Mouse (Mus musculus): ENCODE data around the gene Gm20431. TPM values are rescaled to one million over a fixed set of nuclear protein-coding genes. Genes with fewer than 3 reads are reported as not detected.

Gm20431 gene
- total and polyA plus RNA-seq, 2 experiments from 2014 or later = 12.0 TPM; not detected in 1

DNA sequence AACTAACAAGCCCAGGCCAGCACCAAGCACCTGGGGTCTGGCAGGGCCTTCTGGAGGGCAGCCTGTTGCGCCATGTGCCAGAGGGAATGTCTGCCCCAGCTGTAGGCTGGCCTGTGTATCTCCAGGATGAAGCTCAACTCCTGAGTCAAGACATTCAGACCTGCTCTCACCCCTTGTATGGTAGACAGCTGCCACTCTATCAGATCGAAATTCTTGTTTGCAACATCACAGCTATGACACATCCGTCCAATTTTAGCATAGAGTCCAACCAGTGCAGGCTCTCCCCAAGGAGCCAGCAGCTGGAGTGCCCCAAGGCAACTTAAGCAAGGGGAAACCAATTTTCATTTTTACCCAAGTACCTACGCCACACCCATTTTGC lies 54.6 kb downstream of the Gm20431 start:
- Histone ChIP-seq H3K9ac (replicated peaks; ENCODE audit: low read length, poor library complexity, severe bottlenecking) (no peak overlapping the region), H3K36me3 (ENCODE audit: insufficient read depth, low read length) (peaks cover 17% of the 10 kb centered on the region; the same call in 1 of the 2 replicates), H3K4me2 (ENCODE audit: low read depth, low read length, poor library complexity, severe bottlenecking) (no peak overlapping the region), H3K27ac (ENCODE audit: low read depth, low read length) (no peak overlapping the region), H3K9me3 (ENCODE audit: low read length) (no peaks in the 10 kb centered on the region), H3K27me3 (ENCODE audit: insufficient read depth, low read length) (no peaks in the 10 kb centered on the region), H3K4me3 (ENCODE audit: low read depth, low read length) (no peak overlapping the region), H3K4me1 (ENCODE audit: insufficient read depth, low read length) (no peaks in the 10 kb centered on the region)
- no peak for TF ChIP-seq CTCF (IDR thresholded peaks at IDR 0.05)
- no peak for ATAC-seq (ENCODE audit: low FRiP score)
- DNase-seq (ENCODE audit: low spot score) = no peak
- WGBS = 90% methylated on average over 4 of the region's 4 CpGs

DNA sequence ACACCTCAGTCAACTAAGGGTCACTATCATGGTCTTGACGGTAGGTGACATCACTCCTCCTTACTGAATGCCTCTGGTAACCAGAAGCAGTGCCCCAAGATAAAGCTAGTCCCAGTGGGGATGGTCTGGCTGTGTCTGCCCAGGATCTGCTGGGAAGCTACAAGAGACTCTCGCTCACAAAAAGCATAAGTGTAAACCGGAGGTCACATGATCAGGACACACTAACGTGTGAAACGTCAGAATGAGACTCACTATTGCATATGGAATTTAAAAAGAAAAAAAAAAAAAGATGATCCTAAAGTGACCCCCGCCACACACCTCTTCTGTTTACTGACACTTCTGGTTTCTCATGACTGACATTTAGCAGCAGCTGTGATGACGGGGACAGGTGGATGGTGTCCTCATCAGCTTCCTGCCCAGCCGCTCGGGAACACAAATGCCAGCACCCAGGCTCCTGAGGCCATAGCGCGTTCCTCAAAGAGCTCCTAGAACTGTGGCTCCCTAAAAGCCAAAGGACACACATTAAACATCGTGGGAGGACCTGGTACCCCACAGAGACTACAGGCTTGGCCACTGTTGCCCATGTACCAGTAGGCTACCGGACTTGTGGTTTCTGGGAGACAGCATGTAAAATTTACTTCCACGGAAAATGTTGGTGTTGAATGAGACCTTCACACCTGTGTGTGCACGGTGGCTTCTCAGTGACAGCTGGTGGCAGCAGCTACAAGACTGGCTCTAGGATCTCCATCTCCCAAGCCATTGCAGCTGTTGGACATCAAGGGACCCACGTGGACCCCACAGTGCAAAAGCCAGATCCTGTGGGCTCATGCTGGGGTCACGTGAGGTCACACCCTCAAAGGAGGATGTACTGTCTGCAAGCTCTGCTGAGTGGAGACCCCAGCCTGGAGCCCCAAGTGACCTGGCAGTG lies 55.2 kb downstream of the Gm20431 start:
- Histone ChIP-seq H3K9me3 (ENCODE audit: low read length) (no peaks in the 10 kb centered on the region), H3K27ac (ENCODE audit: low read depth, low read length) (no peak overlapping the region), H3K4me3 (ENCODE audit: low read depth, low read length) (no peak overlapping the region), H3K27me3 (ENCODE audit: insufficient read depth, low read length) (no peaks in the 10 kb centered on the region), H3K9ac (replicated peaks; ENCODE audit: low read length, poor library complexity, severe bottlenecking) (no peak overlapping the region), H3K4me2 (ENCODE audit: low read depth, low read length, poor library complexity, severe bottlenecking) (no peak overlapping the region), H3K4me1 (ENCODE audit: insufficient read depth, low read length) (no peaks in the 10 kb centered on the region), H3K36me3 (ENCODE audit: insufficient read depth, low read length) (peaks cover 17% of the 10 kb centered on the region; the same call in 1 of the 2 replicates)
- ATAC-seq (ENCODE audit: low FRiP score) = no peak
- TF ChIP-seq CTCF (IDR thresholded peaks at IDR 0.05) = no peak
- DNase-seq (ENCODE audit: low spot score) = no peak
- WGBS = 80% methylated on average over 17 of the region's 17 CpGs

DNA sequence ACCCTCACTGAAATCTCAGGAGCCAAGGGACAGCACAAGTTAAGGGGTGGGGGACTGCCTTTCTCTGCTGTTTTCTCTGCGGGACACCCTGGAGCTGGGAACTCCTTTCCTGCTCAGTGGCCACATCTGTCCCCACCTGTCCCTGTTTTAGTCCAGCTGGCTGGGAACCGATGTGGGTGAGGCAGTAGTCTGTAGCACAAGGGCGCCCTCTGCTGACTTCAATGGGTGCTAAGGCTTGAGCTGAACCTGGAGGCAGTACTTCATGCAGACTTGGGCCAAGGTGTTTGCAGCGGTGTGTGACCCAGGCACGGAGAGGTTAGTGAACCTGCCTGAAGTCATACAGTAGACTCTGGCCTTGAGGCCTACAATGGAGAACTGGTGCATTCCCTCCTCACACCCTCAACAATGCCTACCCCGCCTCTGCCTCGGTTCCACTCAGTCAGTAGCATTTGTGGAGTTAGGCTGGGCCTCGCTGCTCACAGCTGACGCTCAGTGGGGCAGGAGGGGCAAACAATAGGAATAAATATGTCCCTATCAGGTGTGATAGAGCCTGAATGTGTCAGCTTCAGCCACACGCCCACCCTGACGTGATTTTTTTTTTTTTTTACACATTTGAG lies 56.0 kb downstream of the Gm20431 start:
- WGBS = 31% methylated on average over 11 of the region's 11 CpGs

DNA sequence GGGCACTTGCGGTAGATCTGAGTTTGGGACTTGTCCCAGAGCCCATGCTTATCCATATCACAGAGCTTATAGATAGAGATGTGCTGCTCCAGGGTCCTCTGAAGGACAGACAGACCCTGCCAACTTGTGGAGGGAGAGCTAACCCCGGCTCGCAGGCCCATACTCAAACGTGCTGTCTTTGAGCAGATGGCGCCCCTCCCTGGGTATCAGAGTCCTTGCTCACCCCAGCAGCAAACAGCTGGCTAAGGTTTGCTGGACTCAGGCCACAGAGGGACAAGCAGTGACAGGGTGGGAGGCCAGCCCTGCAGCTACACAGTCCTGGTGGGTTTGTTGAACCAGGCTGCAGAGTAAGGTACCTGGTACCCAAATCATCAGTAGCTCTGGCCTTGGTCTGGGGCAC lies 58.3 kb downstream of the Gm20431 start:
- no peak overlapping the region for H3K4me3 ChIP-seq (ENCODE audit: low read depth, low read length)

More for the DNA sequence above, 56.0 kb downstream of the Gm20431 start:
- peak; percentile 89 for DNase-seq (ENCODE audit: low spot score)
- Histone ChIP-seq H3K4me3 (ENCODE audit: low read depth, low read length) (no peak overlapping the region), H3K27ac (ENCODE audit: low read depth, low read length) (no peak overlapping the region), H3K9ac (replicated peaks; ENCODE audit: low read length, poor library complexity, severe bottlenecking) (no peak overlapping the region), H3K4me1 (ENCODE audit: insufficient read depth, low read length) (no peaks in the 10 kb centered on the region), H3K27me3 (ENCODE audit: insufficient read depth, low read length) (no peaks in the 10 kb centered on the region), H3K36me3 (ENCODE audit: insufficient read depth, low read length) (peaks cover 17% of the 10 kb centered on the region; the same call in 1 of the 2 replicates), H3K4me2 (ENCODE audit: low read depth, low read length, poor library complexity, severe bottlenecking) (no peak overlapping the region), H3K9me3 (ENCODE audit: low read length) (no peaks in the 10 kb centered on the region)
- peak; percentile 93 for TF ChIP-seq CTCF (IDR thresholded peaks at IDR 0.05)
- no peak; the same call in 1 of the 2 replicates for ATAC-seq (ENCODE audit: low FRiP score)

DNA sequence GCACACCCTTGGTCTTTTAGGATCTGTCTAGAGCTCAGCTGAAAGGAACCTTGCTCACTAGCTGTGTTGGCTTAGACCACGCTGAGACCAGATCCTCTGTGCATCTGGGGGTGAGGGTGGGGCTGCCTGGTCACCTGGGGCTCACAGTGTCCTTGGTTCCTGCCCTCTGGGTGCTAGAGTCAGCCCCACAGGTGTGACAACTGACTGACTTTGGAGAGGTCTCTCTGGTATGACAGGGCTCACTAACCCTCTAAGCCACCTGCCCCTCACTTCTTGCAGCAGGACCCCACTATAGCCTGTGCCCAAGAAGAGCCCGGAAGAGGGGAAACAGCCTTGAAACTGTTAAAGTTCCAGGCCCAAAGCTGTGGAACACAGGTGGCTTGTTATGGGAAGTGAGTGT lies 58.9 kb downstream of the Gm20431 start:
- ATAC-seq (ENCODE audit: low FRiP score) (no peak), DNase-seq (ENCODE audit: low spot score) (no peak)
- Histone ChIP-seq H3K4me3 (ENCODE audit: low read depth, low read length) (no peak overlapping the region), H3K27me3 (ENCODE audit: insufficient read depth, low read length) (no peaks in the 10 kb centered on the region), H3K4me2 (ENCODE audit: low read depth, low read length, poor library complexity, severe bottlenecking) (no peak overlapping the region), H3K27ac (ENCODE audit: low read depth, low read length) (no peak overlapping the region), H3K9ac (replicated peaks; ENCODE audit: low read length, poor library complexity, severe bottlenecking) (no peak overlapping the region), H3K36me3 (ENCODE audit: insufficient read depth, low read length) (peaks cover 9% of the 10 kb centered on the region; the same call in 1 of the 2 replicates), H3K9me3 (ENCODE audit: low read length) (no peaks in the 10 kb centered on the region), H3K4me1 (ENCODE audit: insufficient read depth, low read length) (no peaks in the 10 kb centered on the region)
- WGBS = 82% methylated on average over 2 of the region's 2 CpGs
- no peak for TF ChIP-seq CTCF (IDR thresholded peaks at IDR 0.05)

More for the DNA sequence above, 58.3 kb downstream of the Gm20431 start:
- no peak overlapping the region for H3K4me2 ChIP-seq (ENCODE audit: low read depth, low read length, poor library complexity, severe bottlenecking)
- DNase-seq (ENCODE audit: low spot score) (no peak), ATAC-seq (ENCODE audit: low FRiP score) (no peak)
- no peaks in the 10 kb centered on the region for H3K9me3 ChIP-seq (ENCODE audit: low read length)
- H3K36me3 ChIP-seq (ENCODE audit: insufficient read depth, low read length) = peaks cover 9% of the 10 kb centered on the region; the same call in 1 of the 2 replicates
- no peak for TF ChIP-seq CTCF (IDR thresholded peaks at IDR 0.05)
- H3K27ac ChIP-seq (ENCODE audit: low read depth, low read length) = no peak overlapping the region
- no peaks in the 10 kb centered on the region for H3K27me3 ChIP-seq (ENCODE audit: insufficient read depth, low read length)
- WGBS = 54% methylated on average over 5 of the region's 5 CpGs
- H3K9ac ChIP-seq (replicated peaks; ENCODE audit: low read length, poor library complexity, severe bottlenecking) = no peak overlapping the region
- no peaks in the 10 kb centered on the region for H3K4me1 ChIP-seq (ENCODE audit: insufficient read depth, low read length)

All from midbrain, postnatal 0 days (tissue).